Mouse (Mus musculus) ES-Bruce4 (cell line): ENCODE results near the gene Il34. TPM values are rescaled to one million over a fixed set of nuclear protein-coding genes. Genes with fewer than 3 reads are reported as not detected.

ENCODE experiments used
- H3K27ac ChIP-seq: 2 replicates; pipeline ENCODE4 v1.5.1; 2012; ENCODE audit warnings: low read length, inconsistent platforms; ENCODE audit not compliant: insufficient read depth
- H3K27me3 ChIP-seq: 2 replicates; pipeline ENCODE4 v1.6.1; 2012; ENCODE audit warnings: mild to moderate bottlenecking, low read length, inconsistent platforms; ENCODE audit not compliant: control insufficient read depth, poor library complexity, insufficient read depth, severe bottlenecking
- H3K36me3 ChIP-seq: 2 replicates; pipeline ENCODE4 v1.6.1; 2012; ENCODE audit warnings: inconsistent platforms, mild to moderate bottlenecking, low read length, moderate library complexity; ENCODE audit not compliant: control insufficient read depth, poor library complexity, insufficient read depth, severe bottlenecking
- H3K4me1 ChIP-seq: one replicate; pipeline ENCODE4 v1.8.1; 2011; ENCODE audit warnings: low read length; ENCODE audit not compliant: control insufficient read depth, insufficient read depth
- H3K4me3 ChIP-seq: 2 replicates; pipeline ENCODE4 v1.5.1; 2011; ENCODE audit warnings: low read depth, mild to moderate bottlenecking, low read length
- H3K9ac ChIP-seq: 2 replicates; pipeline ENCODE4 v1.6.1; 2012; ENCODE audit warnings: low read depth, mild to moderate bottlenecking, inconsistent platforms; ENCODE audit not compliant: poor library complexity, severe bottlenecking
- H3K9me3 ChIP-seq: replicated peaks from 2 replicates; pipeline ENCODE4 v1.6.1; 2012; ENCODE audit warnings: mild to moderate bottlenecking, low read length, inconsistent platforms; ENCODE audit not compliant: control insufficient read depth, poor library complexity, insufficient read depth, severe bottlenecking
- CTCF ChIP-seq: IDR thresholded peaks from one replicate; pipeline ENCODE4 v1.8.1; 2011; ENCODE audit warnings: low read depth, low read length
- EP300 ChIP-seq: IDR thresholded peaks from 2 replicates; pipeline ENCODE4 v1.6.1; 2011; ENCODE audit warnings: low read depth, low read length; ENCODE audit not compliant: insufficient read depth
- POLR2A ChIP-seq: IDR thresholded peaks from one replicate; pipeline ENCODE4 v1.8.1; 2011; ENCODE audit warnings: low read length; ENCODE audit not compliant: insufficient read depth
- polyA plus RNA-seq: library from polyadenylated mRNA; stranded (reverse); fragments of >200 nt; gene quantifications from 2 replicates; pipeline ENCODE4 v1.2.4, GENCODE M21; 2011; ENCODE audit warnings: low read depth; ENCODE audit not compliant: missing spikeins, insufficient read depth, insufficient read length

The Il34 gene
- polyA plus RNA-seq, 1 experiment, result 0.34 TPM

GRCm38 (mm10) chr8:110733036-110733435 is 72.7 kb downstream of the Il34 start:
- Histone ChIP-seq H3K4me3 (no peak overlapping the region), H3K9me3 (no peaks in the 10 kb centered on the region), H3K4me1 (no peaks in the 10 kb centered on the region), H3K9ac (no peak overlapping the region), H3K36me3 (no peaks in the 10 kb centered on the region), H3K27ac (no peak overlapping the region), H3K27me3 (no peaks in the 10 kb centered on the region)
- TF ChIP-seq EP300 (no peak), POLR2A (no peak), CTCF (no peak)

GRCm38 (mm10) chr8:110731346-110731859 is 74.3 kb downstream of the Il34 start:
- TF ChIP-seq EP300 (no peak), CTCF (no peak)
- Histone ChIP-seq H3K27ac (no peak overlapping the region), H3K9me3 (no peaks in the 10 kb centered on the region), H3K4me3 (no peak overlapping the region), H3K4me1 (no peaks in the 10 kb centered on the region), H3K27me3 (no peaks in the 10 kb centered on the region), H3K9ac (no peak overlapping the region), H3K36me3 (no peaks in the 10 kb centered on the region)

DNA sequence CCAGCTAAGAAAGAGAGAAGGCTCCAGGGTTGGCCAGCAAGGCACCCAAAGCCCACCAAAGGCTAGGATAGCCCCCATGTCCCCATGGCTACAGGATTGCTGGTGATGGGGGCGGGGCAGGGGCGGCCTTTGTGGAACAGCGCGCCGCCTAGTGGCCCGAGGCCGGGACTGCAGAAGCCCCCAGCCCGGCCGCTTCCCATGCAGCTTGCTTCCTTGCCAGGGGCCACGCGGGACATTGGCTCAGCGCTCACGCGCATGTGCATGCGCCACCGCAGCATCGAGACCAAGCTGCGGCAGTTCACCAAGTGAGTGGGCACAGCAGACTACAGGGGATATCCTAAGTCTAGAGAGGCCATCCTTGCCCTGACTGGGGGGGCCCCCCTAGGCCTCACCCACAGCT is 78.8 kb downstream of the Il34 start:
- Histone ChIP-seq H3K9me3 (no peaks in the 10 kb centered on the region), H3K4me1 (no peaks in the 10 kb centered on the region), H3K9ac (peak overlapping the region; percentile 45), H3K27me3 (no peaks in the 10 kb centered on the region), H3K36me3 (no peaks in the 10 kb centered on the region), H3K4me3 (peak overlapping the region; percentile 44), H3K27ac (no peak overlapping the region)
- TF ChIP-seq POLR2A, result no peak
- peak; percentile 72 for TF ChIP-seq CTCF
- TF ChIP-seq EP300, result no peak

GRCm38 (mm10) chr8:110725084-110725838 is 80.5 kb downstream of the Il34 start:
- Histone ChIP-seq H3K36me3 (no peaks in the 10 kb centered on the region), H3K27me3 (no peaks in the 10 kb centered on the region), H3K9ac (no peak overlapping the region), H3K4me3 (no peak overlapping the region), H3K4me1 (no peaks in the 10 kb centered on the region), H3K27ac (no peak overlapping the region), H3K9me3 (no peaks in the 10 kb centered on the region)
- no peak for TF ChIP-seq CTCF
- TF ChIP-seq POLR2A, result no peak
- TF ChIP-seq EP300, result no peak

GRCm38 (mm10) chr8:110724493-110724892 is 81.2 kb downstream of the Il34 start:
- Histone ChIP-seq H3K27ac (no peak overlapping the region), H3K27me3 (no peaks in the 10 kb centered on the region), H3K4me1 (no peaks in the 10 kb centered on the region), H3K9me3 (no peaks in the 10 kb centered on the region), H3K4me3 (no peak overlapping the region), H3K36me3 (no peaks in the 10 kb centered on the region), H3K9ac (no peak overlapping the region)
- TF ChIP-seq EP300 (no peak), POLR2A (no peak), CTCF (no peak)

DNA sequence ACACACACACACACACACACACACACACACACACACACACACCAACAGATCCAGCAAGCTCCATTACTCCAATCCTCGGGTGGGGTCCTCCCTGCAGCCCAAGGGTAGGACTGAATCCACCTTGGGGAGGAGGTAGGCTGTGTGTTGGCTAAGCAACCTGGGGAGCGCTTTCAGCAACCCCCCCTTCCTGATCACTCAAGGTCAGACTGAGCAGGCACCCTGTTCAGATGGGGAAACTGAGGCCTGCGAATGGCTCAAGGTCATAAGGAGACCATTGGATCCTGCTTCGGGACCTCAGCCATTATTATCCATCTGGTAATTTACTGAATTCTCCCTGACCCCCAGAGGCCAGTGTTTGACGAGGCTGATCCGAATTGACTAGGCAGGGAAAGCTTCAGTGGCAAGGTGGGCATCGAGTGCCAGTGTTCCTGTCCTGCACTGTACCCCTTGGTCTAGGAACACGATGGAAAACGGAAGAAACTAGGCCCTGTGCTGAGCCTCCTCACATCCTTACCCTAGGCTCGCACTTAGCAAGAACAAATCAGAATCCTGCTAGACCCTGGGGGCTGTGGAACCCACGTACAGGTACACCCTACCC is 83.2 kb downstream of the Il34 start:
- Histone ChIP-seq H3K27ac (no peak overlapping the region), H3K9ac (no peak overlapping the region), H3K36me3 (no peaks in the 10 kb centered on the region), H3K9me3 (no peaks in the 10 kb centered on the region), H3K27me3 (no peaks in the 10 kb centered on the region), H3K4me1 (no peaks in the 10 kb centered on the region), H3K4me3 (peak overlapping the region; percentile 89; the same call in 1 of the 2 replicates)
- TF ChIP-seq CTCF (no peak), POLR2A (no peak), EP300 (no peak)
